Mouse (Mus musculus) lung, postnatal 0 days (tissue): ENCODE measurements around the gene Ethe1. TPM values are rescaled to one million over a fixed set of nuclear protein-coding genes. Genes with fewer than 3 reads are reported as not detected.

Experiments
- ATAC-seq: fragments of 200-750 bp; cut with Nextera tagmentation; 2 replicates; pipeline ENCODE4 v1.8.0; 2017; ENCODE audit warnings: moderate library complexity
- DNase-seq: peaks from one replicate; pipeline ENCODE4 v3.0.0-alpha.2; 2016; ENCODE audit warnings: low spot score
- H3K27ac ChIP-seq: fragments of 300-500 bp; sonication (generic); 2 replicates; pipeline ENCODE4 v1.5.1; 2014; ENCODE audit warnings: antibody characterized with exemption, mild to moderate bottlenecking, low read length, mixed read lengths
- H3K27me3 ChIP-seq: fragments of 300-500 bp; sonication (generic); replicated peaks from 2 replicates; pipeline ENCODE4 v1.6.1; 2014; ENCODE audit warnings: low read length, mixed read lengths; ENCODE audit not compliant: insufficient read depth
- H3K36me3 ChIP-seq: fragments of 300-500 bp; sonication (generic); 2 replicates; pipeline ENCODE4 v1.6.1; 2014; ENCODE audit warnings: low read length, mixed read lengths; ENCODE audit not compliant: insufficient read depth
- H3K4me1 ChIP-seq: fragments of 300-500 bp; sonication (generic); 2 replicates; pipeline ENCODE4 v1.6.1; 2014; ENCODE audit warnings: antibody characterized with exemption, low read depth, low read length, mixed read lengths; ENCODE audit not compliant: insufficient read depth
- H3K4me2 ChIP-seq: fragments of 300-500 bp; sonication (generic); replicated peaks from 2 replicates; pipeline ENCODE4 v1.6.1; 2014; ENCODE audit warnings: low read depth, mild to moderate bottlenecking, low read length, moderate library complexity, mixed read lengths
- H3K4me3 ChIP-seq: fragments of 300-500 bp; sonication (generic); 2 replicates; pipeline ENCODE4 v1.5.1; 2014; ENCODE audit warnings: low read depth, low read length
- H3K9ac ChIP-seq: fragments of 300-500 bp; sonication (generic); replicated peaks from 2 replicates; pipeline ENCODE4 v1.6.1; 2014; ENCODE audit warnings: low read depth, mild to moderate bottlenecking
- H3K9me3 ChIP-seq: fragments of 300-500 bp; sonication (generic); 2 replicates; pipeline ENCODE4 v1.6.1; 2016; ENCODE audit warnings: low read length, mixed read lengths
- CTCF ChIP-seq: IDR thresholded peaks from 2 replicates; pipeline ENCODE4 v1.5.1; 2016; ENCODE audit warnings: antibody characterized with exemption, mild to moderate bottlenecking
- EP300 ChIP-seq: IDR thresholded peaks from 2 replicates; pipeline ENCODE4 v1.6.1; 2016; ENCODE audit warnings: antibody characterized with exemption, mild to moderate bottlenecking, control low read depth
- WGBS: fragments of 180-500 bp; shearing (Covaris S2); extraction: QIAGEN DNeasy Blood & Tissue Kit; methylation state at CpG from one replicate; pipeline ENCODE4 v1.1.7; 2014; 5-methylcytosine and 5-hydroxymethylcytosine counted together
- polyA plus RNA-seq: library from polyadenylated mRNA; unstranded; fragments of >200 nt; fragmentation: Nextera tagmentation; extraction: Ambion mirVana; gene quantifications from 2 replicates; pipeline ENCODE4 v1.2.1, GENCODE M21; 2015

Gene Ethe1
- polyA plus RNA-seq, 1 experiment from 2014 or later, result 13.4 TPM

DNA sequence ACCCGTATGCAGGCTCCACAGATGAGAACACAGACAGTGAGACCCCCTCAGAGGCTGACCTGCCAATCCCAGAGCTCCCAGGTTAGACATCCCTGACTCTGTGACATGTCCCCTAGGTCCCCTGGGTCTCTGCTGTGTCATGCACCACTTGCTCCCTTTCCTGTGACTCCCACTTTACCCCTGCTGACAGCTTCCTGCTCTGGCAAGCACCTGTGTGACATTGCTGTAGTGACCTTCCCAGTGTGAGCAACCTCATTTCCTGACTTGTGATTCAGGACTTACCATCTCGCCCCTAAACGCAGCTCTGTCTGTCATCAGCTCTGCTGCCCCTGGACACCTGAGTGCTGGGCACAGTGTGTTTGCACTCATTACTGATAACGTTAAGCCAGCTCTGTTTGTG, 16.3 kb upstream of the Ethe1 start:
- DNase-seq (no peak), ATAC-seq (no peak)
- Histone ChIP-seq H3K9me3 (no peaks in the 10 kb centered on the region), H3K36me3 (peaks cover 18% of the 10 kb centered on the region), H3K27ac (no peak overlapping the region), H3K9ac (no peak overlapping the region), H3K27me3 (no peaks in the 10 kb centered on the region), H3K4me1 (no peaks in the 10 kb centered on the region), H3K4me3 (no peak overlapping the region), H3K4me2 (no peak overlapping the region)
- 72% methylated on average over 4 of the region's 4 CpGs for WGBS
- no peak for TF ChIP-seq CTCF

DNA sequence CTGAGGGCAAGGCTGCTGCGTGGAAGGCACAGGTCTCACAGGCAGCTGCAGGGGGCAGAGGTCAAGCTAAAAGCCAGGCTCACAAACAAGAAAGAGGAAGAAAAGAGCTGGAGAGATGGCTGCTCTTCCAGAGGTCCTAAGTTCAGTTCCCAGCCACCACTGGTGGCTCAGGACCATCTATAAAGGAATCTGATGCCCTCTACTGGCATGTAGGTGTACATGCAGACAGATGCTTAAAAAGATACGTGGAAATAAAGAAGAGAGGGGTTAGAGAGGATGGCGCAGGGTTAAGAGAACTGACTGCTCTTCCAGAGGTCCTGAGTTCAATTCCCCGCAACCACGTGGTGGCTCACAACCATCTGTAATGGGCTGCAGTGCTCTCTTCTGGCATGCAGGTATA, 14.9 kb upstream of the Ethe1 start:
- DNase-seq (no peak), ATAC-seq (no peak)
- Histone ChIP-seq H3K9ac (no peak overlapping the region), H3K4me1 (no peaks in the 10 kb centered on the region), H3K9me3 (no peaks in the 10 kb centered on the region), H3K27me3 (no peaks in the 10 kb centered on the region), H3K36me3 (peaks cover 11% of the 10 kb centered on the region; the same call in 1 of the 2 replicates), H3K4me3 (no peak overlapping the region), H3K4me2 (no peak overlapping the region), H3K27ac (no peak overlapping the region)
- WGBS, result 52% methylated on average over 5 of the region's 5 CpGs
- TF ChIP-seq CTCF (peak; percentile 53), EP300 (no peak)

DNA sequence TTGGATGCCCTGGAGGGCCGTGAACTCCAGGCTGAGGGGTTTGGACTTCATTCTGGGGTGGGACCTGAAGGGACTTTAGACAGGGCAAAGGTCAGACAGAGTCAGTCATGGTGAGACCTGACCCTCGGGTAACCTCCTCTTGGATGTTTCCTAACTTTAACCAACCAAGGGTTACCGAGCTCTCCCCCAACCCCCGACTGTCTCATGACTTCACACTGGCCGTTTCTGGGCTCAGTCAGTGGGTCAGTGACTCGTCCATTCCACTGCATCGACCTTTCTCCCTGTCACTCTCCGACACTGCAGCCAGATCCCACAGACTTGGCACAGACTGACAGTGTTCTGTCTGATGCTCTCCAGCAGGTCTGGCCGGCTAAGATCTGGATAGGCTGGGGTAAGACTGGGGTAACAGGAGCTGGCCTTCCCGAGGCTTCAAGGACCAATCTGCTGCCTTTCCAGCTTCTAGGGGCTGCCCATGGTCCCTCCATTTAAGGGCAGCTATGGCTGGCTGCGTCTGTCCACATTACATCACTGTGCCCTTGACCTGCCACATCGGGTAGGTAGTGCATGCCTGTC, 13.0 kb upstream of the Ethe1 start:
- no peak overlapping the region for H3K9ac ChIP-seq
- 51% methylated on average over 12 of the region's 12 CpGs for WGBS
- no peaks in the 10 kb centered on the region for H3K4me1 ChIP-seq
- DNase-seq, result peak; percentile 15
- ATAC-seq, result peak; percentile 32
- H3K36me3 ChIP-seq, result 0 out of 2 replicates have a peak, but pooled peaks cover 4% of the 10 kb centered on the region
- no peaks in the 10 kb centered on the region for H3K27me3 ChIP-seq
- no peak overlapping the region for H3K27ac ChIP-seq
- no peak overlapping the region for H3K4me2 ChIP-seq
- no peak overlapping the region for H3K4me3 ChIP-seq
- TF ChIP-seq CTCF, result no peak
- H3K9me3 ChIP-seq, result no peaks in the 10 kb centered on the region

DNA sequence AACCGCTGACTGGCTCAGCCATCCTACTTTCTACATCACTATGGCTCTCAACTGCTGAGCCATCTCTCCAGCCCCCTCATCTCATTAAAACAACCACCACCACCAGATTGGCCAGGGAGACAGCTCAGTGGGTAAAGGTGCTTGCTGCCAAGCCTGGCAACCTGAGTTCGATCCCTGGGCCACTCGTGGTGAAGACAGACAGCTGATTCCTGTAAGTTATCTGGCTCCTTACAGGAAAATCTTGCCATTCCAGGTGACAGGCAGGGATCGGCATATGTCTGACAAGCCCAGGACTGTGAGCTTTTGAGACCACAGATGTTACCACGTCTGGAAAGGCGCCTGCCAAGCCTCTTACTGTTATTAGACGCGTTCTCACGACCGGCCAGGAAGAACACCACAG, 9.5 kb upstream of the Ethe1 start:
- H3K27ac ChIP-seq, result no peak overlapping the region
- no peak overlapping the region for H3K4me2 ChIP-seq
- H3K4me3 ChIP-seq, result no peak overlapping the region
- no peak for TF ChIP-seq CTCF
- no peak for TF ChIP-seq EP300
- DNase-seq, result no peak
- no peaks in the 10 kb centered on the region for H3K27me3 ChIP-seq
- H3K9me3 ChIP-seq, result no peaks in the 10 kb centered on the region
- H3K36me3 ChIP-seq, result no peaks in the 10 kb centered on the region
- no peaks in the 10 kb centered on the region for H3K4me1 ChIP-seq
- no peak overlapping the region for H3K9ac ChIP-seq
- 87% methylated on average over 10 of the region's 10 CpGs for WGBS
- no peak for ATAC-seq

DNA sequence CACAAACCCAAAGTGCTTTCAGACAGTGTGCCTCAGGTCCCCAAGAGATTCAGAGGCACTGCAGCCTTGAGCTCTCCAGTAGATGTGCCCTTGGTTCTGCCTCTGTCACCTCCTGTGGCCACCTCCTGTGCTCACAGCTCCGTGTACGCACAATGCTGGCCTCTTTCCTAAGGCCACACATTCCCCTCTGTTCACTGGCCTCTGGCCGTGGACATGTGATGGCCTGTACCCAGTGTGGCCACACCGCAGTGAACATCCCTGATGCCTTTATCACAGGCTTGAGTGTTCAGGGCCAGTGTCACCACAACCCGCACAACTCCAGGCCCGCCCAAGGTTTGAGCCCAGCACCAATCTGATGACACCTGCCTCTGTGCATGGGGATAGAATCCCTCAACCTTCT, 2.5 kb upstream of the Ethe1 start:
- TF ChIP-seq CTCF, result no peak
- no peak for TF ChIP-seq EP300
- DNase-seq, result no peak

DNA sequence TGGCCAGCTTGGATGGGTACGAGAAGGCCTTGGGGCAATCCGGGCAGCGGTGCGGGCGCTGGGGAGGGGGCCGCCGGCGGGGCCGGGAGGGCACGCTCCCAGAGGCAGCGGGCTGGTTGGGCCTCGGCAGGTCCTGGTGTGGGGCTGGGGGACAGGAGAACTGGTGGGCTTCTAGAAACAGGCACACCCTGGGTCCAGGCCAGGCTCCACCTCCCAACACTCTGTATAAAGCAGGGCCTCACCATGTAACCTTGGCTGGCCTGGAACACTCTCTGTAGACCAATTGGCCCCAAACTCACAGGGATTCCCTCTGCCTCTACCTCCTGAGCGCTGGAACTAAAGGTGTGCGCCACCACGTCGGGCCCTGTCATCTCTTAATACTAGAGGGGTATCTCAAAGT, 1.3 kb upstream of the Ethe1 start:
- no peak for DNase-seq
- H3K36me3 ChIP-seq, result no peaks in the 10 kb centered on the region
- no peak for TF ChIP-seq EP300
- TF ChIP-seq CTCF, result no peak
- WGBS, result 46% methylated on average over 15 of the region's 16 CpGs
- no peaks in the 10 kb centered on the region for H3K9me3 ChIP-seq
- no peak overlapping the region for H3K27ac ChIP-seq
- H3K9ac ChIP-seq, result no peak overlapping the region
- no peak overlapping the region for H3K4me3 ChIP-seq
- H3K4me1 ChIP-seq, result no peaks in the 10 kb centered on the region
- ATAC-seq, result no peak
- H3K4me2 ChIP-seq, result no peak overlapping the region
- 0 out of 2 replicates have a peak, but pooled peaks cover 9% of the 10 kb centered on the region for H3K27me3 ChIP-seq

More for the DNA sequence above, 2.5 kb upstream of the Ethe1 start:
- H3K27ac ChIP-seq, result no peak overlapping the region
- no peak for ATAC-seq
- no peak overlapping the region for H3K9ac ChIP-seq
- H3K4me3 ChIP-seq, result no peak overlapping the region
- WGBS, result 84% methylated on average over 6 of the region's 6 CpGs
- no peaks in the 10 kb centered on the region for H3K4me1 ChIP-seq
- 0 out of 2 replicates have a peak, but pooled peaks cover 9% of the 10 kb centered on the region for H3K27me3 ChIP-seq
- H3K36me3 ChIP-seq, result no peaks in the 10 kb centered on the region
- no peak overlapping the region for H3K4me2 ChIP-seq
- no peaks in the 10 kb centered on the region for H3K9me3 ChIP-seq

DNA sequence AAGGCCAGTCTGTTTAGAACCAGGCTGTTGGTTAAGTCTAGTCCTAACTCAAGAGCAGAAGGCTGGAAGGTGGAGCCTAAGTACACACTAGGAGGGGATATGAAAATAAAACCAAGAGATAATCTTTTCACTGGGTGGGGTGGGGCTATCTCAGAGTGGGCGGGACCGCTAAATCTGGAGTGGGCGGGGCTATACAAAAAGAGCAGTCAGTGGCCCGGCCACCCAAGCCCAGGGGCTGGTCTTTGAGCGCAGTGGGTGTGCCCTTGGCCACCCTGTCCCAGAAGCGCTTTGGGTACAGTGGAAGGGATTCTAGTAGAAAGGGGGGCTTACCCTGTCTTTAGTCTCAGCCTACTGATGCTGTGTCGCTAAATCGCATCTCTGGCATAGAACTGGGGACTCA, 515 bp upstream of the Ethe1 start:
- TF ChIP-seq EP300 (no peak), CTCF (no peak)
- H3K4me1 ChIP-seq, result no peaks in the 10 kb centered on the region
- peak overlapping the region; percentile 60 for H3K4me2 ChIP-seq
- no peaks in the 10 kb centered on the region for H3K9me3 ChIP-seq
- H3K4me3 ChIP-seq, result peak overlapping the region; percentile 27
- H3K27me3 ChIP-seq, result 0 out of 2 replicates have a peak, but pooled peaks cover 9% of the 10 kb centered on the region
- DNase-seq, result peak; percentile 45
- no peaks in the 10 kb centered on the region for H3K36me3 ChIP-seq
- no peak overlapping the region for H3K27ac ChIP-seq
- H3K9ac ChIP-seq, result no peak overlapping the region
- 13% methylated on average over 8 of the region's 8 CpGs for WGBS
- ATAC-seq, result peak; percentile 58
